Mouse (Mus musculus): ENCODE measurements around the gene Pigt. TPM values are rescaled to one million over a fixed set of nuclear protein-coding genes. Genes with fewer than 3 reads are reported as not detected.

The Pigt gene
- polyA plus RNA-seq, 1 experiment from 2014 or later, result 54.5 TPM

GRCm38 (mm10) chr2:164522280-164522679, 25.0 kb downstream of the Pigt start:
- Histone ChIP-seq H3K4me3 (no peak overlapping the region), H3K4me1 (peaks cover 16% of the 10 kb centered on the region), H3K27ac (replicated peaks) (no peak overlapping the region), H3K27me3 (replicated peaks) (peaks cover 24% of the 10 kb centered on the region), H3K36me3 (no peaks in the 10 kb centered on the region), H3K4me2 (no peak overlapping the region), H3K9me3 (peaks cover 18% of the 10 kb centered on the region), H3K9ac (no peak overlapping the region)
- no peak for ATAC-seq (ENCODE audit: extremely low read depth, insufficient number of reproducible peaks, low FRiP score, low TSS enrichment)
- 19% methylated on average over 8 of the region's 8 CpGs for WGBS

GRCm38 (mm10) chr2:164523301-164523773, 26.0 kb downstream of the Pigt start:
- Histone ChIP-seq H3K36me3 (no peaks in the 10 kb centered on the region), H3K27ac (replicated peaks) (no peak overlapping the region), H3K4me3 (no peak overlapping the region), H3K9me3 (peaks cover 18% of the 10 kb centered on the region), H3K4me1 (peaks cover 9% of the 10 kb centered on the region), H3K27me3 (replicated peaks) (peaks cover 24% of the 10 kb centered on the region), H3K9ac (no peak overlapping the region), H3K4me2 (no peak overlapping the region)
- ATAC-seq (ENCODE audit: extremely low read depth, insufficient number of reproducible peaks, low FRiP score, low TSS enrichment), result no peak
- 70% methylated on average over 10 of the region's 10 CpGs for WGBS

- no peaks in the 10 kb centered on the region for H3K4me1 ChIP-seq
- no peak overlapping the region for H3K4me3 ChIP-seq
- H3K27me3 ChIP-seq (replicated peaks), result 0 out of 2 replicates have a peak, but pooled peaks cover 4% of the 10 kb centered on the region
- H3K9ac ChIP-seq, result no peak overlapping the region
- peaks cover 9% of the 10 kb centered on the region for H3K9me3 ChIP-seq
- no peak for ATAC-seq (ENCODE audit: extremely low read depth, insufficient number of reproducible peaks, low FRiP score, low TSS enrichment)
- 58% methylated on average over 5 of the region's 5 CpGs for WGBS
- no peaks in the 10 kb centered on the region for H3K36me3 ChIP-seq
- no peak overlapping the region for H3K27ac ChIP-seq (replicated peaks)
- no peak overlapping the region for H3K4me2 ChIP-seq
These were observed 31.2 kb downstream of the Pigt start for GRCm38 (mm10) chr2:164528557-164528956.

GRCm38 (mm10) chr2:164531169-164531568, 33.8 kb downstream of the Pigt start:
- H3K4me3 ChIP-seq, result no peak overlapping the region
- H3K27me3 ChIP-seq (replicated peaks), result 0 out of 2 replicates have a peak, but pooled peaks cover 4% of the 10 kb centered on the region
- 6% methylated on average over 3 of the region's 3 CpGs for WGBS
- peak; percentile 14; the same call in 1 of the 2 replicates for ATAC-seq (ENCODE audit: extremely low read depth, insufficient number of reproducible peaks, low FRiP score, low TSS enrichment)
- no peak overlapping the region for H3K9ac ChIP-seq
- H3K4me1 ChIP-seq, result no peaks in the 10 kb centered on the region
- H3K27ac ChIP-seq (replicated peaks), result no peak overlapping the region
- H3K4me2 ChIP-seq, result no peak overlapping the region
- peaks cover 6% of the 10 kb centered on the region; the same call in 1 of the 2 replicates for H3K9me3 ChIP-seq
- no peaks in the 10 kb centered on the region for H3K36me3 ChIP-seq

- Histone ChIP-seq H3K4me2 (no peak overlapping the region), H3K4me3 (no peak overlapping the region), H3K9me3 (no peaks in the 10 kb centered on the region), H3K9ac (no peak overlapping the region), H3K4me1 (no peaks in the 10 kb centered on the region), H3K27me3 (replicated peaks) (peaks cover 4% of the 10 kb centered on the region; the same call in 1 of the 2 replicates), H3K36me3 (no peaks in the 10 kb centered on the region), H3K27ac (replicated peaks) (no peak overlapping the region)
- 65% methylated on average over 10 of the region's 10 CpGs for WGBS
- ATAC-seq (ENCODE audit: extremely low read depth, insufficient number of reproducible peaks, low FRiP score, low TSS enrichment), result no peak
These were observed 37.0 kb downstream of the Pigt start for GRCm38 (mm10) chr2:164534315-164534714.

- H3K4me2 ChIP-seq, result no peak overlapping the region
- no peak for ATAC-seq (ENCODE audit: extremely low read depth, insufficient number of reproducible peaks, low FRiP score, low TSS enrichment)
- no peaks in the 10 kb centered on the region for H3K4me1 ChIP-seq
- no peaks in the 10 kb centered on the region for H3K9me3 ChIP-seq
- H3K4me3 ChIP-seq, result no peak overlapping the region
- no peak overlapping the region for H3K9ac ChIP-seq
- H3K27me3 ChIP-seq (replicated peaks), result peaks cover under 1% of the 10 kb centered on the region
- no peaks in the 10 kb centered on the region for H3K36me3 ChIP-seq
- no peak overlapping the region for H3K27ac ChIP-seq (replicated peaks)
- 73% methylated on average over 4 of the region's 4 CpGs for WGBS
These were observed 39.7 kb downstream of the Pigt start for GRCm38 (mm10) chr2:164537003-164537402.

- Histone ChIP-seq H3K4me1 (no peaks in the 10 kb centered on the region), H3K4me2 (no peak overlapping the region), H3K9ac (no peak overlapping the region), H3K4me3 (no peak overlapping the region), H3K9me3 (0 out of 2 replicates have a peak, but pooled peaks cover 6% of the 10 kb centered on the region), H3K36me3 (no peaks in the 10 kb centered on the region), H3K27me3 (replicated peaks) (no peaks in the 10 kb centered on the region; the same call in none of the 2 replicates), H3K27ac (replicated peaks) (no peak overlapping the region)
- WGBS, result 31% methylated on average over 8 of the region's 8 CpGs
- no peak for ATAC-seq (ENCODE audit: extremely low read depth, insufficient number of reproducible peaks, low FRiP score, low TSS enrichment)
These were observed 43.5 kb downstream of the Pigt start for GRCm38 (mm10) chr2:164540652-164541427.

GRCm38 (mm10) chr2:164542132-164542531, 44.8 kb downstream of the Pigt start:
- H3K4me2 ChIP-seq, result no peak overlapping the region
- no peak for ATAC-seq (ENCODE audit: extremely low read depth, insufficient number of reproducible peaks, low FRiP score, low TSS enrichment)
- WGBS, result 58% methylated on average over 5 of the region's 5 CpGs
- 0 out of 2 replicates have a peak, but pooled peaks cover 6% of the 10 kb centered on the region for H3K9me3 ChIP-seq
- no peak overlapping the region for H3K27ac ChIP-seq (replicated peaks)
- H3K4me3 ChIP-seq, result no peak overlapping the region
- no peak overlapping the region for H3K9ac ChIP-seq
- H3K36me3 ChIP-seq, result no peaks in the 10 kb centered on the region
- no peaks in the 10 kb centered on the region for H3K4me1 ChIP-seq
- H3K27me3 ChIP-seq (replicated peaks), result no peaks in the 10 kb centered on the region; the same call in none of the 2 replicates

GRCm38 (mm10) chr2:164542598-164542997, 45.3 kb downstream of the Pigt start:
- no peaks in the 10 kb centered on the region; the same call in none of the 2 replicates for H3K27me3 ChIP-seq (replicated peaks)
- 78% methylated on average over 7 of the region's 7 CpGs for WGBS
- no peak for ATAC-seq (ENCODE audit: extremely low read depth, insufficient number of reproducible peaks, low FRiP score, low TSS enrichment)
- 0 out of 2 replicates have a peak, but pooled peaks cover 6% of the 10 kb centered on the region for H3K9me3 ChIP-seq
- H3K9ac ChIP-seq, result no peak overlapping the region
- H3K4me2 ChIP-seq, result no peak overlapping the region
- no peak overlapping the region for H3K4me3 ChIP-seq
- H3K4me1 ChIP-seq, result no peaks in the 10 kb centered on the region
- H3K36me3 ChIP-seq, result no peaks in the 10 kb centered on the region
- H3K27ac ChIP-seq (replicated peaks), result no peak overlapping the region

GRCm38 (mm10) chr2:164543745-164544144, 46.4 kb downstream of the Pigt start:
- 61% methylated on average over 2 of the region's 2 CpGs for WGBS
- H3K27ac ChIP-seq (replicated peaks), result no peak overlapping the region
- no peak for ATAC-seq (ENCODE audit: extremely low read depth, insufficient number of reproducible peaks, low FRiP score, low TSS enrichment)
- H3K4me2 ChIP-seq, result no peak overlapping the region
- H3K9ac ChIP-seq, result no peak overlapping the region
- H3K4me1 ChIP-seq, result no peaks in the 10 kb centered on the region
- 0 out of 2 replicates have a peak, but pooled peaks cover 6% of the 10 kb centered on the region for H3K9me3 ChIP-seq
- H3K4me3 ChIP-seq, result no peak overlapping the region
- no peaks in the 10 kb centered on the region for H3K36me3 ChIP-seq
- peaks cover 3% of the 10 kb centered on the region for H3K27me3 ChIP-seq (replicated peaks)

GRCm38 (mm10) chr2:164544454-164545097, 47.3 kb downstream of the Pigt start:
- WGBS, result 45% methylated on average over 5 of the region's 5 CpGs
- Histone ChIP-seq H3K27me3 (replicated peaks) (peaks cover 4% of the 10 kb centered on the region), H3K4me2 (no peak overlapping the region), H3K4me1 (no peaks in the 10 kb centered on the region), H3K9me3 (0 out of 2 replicates have a peak, but pooled peaks cover 6% of the 10 kb centered on the region), H3K27ac (replicated peaks) (no peak overlapping the region), H3K9ac (no peak overlapping the region), H3K36me3 (no peaks in the 10 kb centered on the region), H3K4me3 (no peak overlapping the region)
- ATAC-seq (ENCODE audit: extremely low read depth, insufficient number of reproducible peaks, low FRiP score, low TSS enrichment), result no peak
